Mouse (Mus musculus) spleen, postnatal 0 days (tissue): ENCODE results near the gene Tmem234. TPM values are rescaled to one million over a fixed set of nuclear protein-coding genes. Genes with fewer than 3 reads are reported as not detected.

Experiments
- polyA plus RNA-seq: library from polyadenylated mRNA; unstranded; fragments of >200 nt; fragmentation: Nextera tagmentation; extraction: Ambion mirVana; gene quantifications from 2 replicates; pipeline ENCODE4 v1.2.1, GENCODE M21; 2015

The Tmem234 gene
- polyA plus RNA-seq = 185 and 186 TPM in 2 replicates

DNA sequence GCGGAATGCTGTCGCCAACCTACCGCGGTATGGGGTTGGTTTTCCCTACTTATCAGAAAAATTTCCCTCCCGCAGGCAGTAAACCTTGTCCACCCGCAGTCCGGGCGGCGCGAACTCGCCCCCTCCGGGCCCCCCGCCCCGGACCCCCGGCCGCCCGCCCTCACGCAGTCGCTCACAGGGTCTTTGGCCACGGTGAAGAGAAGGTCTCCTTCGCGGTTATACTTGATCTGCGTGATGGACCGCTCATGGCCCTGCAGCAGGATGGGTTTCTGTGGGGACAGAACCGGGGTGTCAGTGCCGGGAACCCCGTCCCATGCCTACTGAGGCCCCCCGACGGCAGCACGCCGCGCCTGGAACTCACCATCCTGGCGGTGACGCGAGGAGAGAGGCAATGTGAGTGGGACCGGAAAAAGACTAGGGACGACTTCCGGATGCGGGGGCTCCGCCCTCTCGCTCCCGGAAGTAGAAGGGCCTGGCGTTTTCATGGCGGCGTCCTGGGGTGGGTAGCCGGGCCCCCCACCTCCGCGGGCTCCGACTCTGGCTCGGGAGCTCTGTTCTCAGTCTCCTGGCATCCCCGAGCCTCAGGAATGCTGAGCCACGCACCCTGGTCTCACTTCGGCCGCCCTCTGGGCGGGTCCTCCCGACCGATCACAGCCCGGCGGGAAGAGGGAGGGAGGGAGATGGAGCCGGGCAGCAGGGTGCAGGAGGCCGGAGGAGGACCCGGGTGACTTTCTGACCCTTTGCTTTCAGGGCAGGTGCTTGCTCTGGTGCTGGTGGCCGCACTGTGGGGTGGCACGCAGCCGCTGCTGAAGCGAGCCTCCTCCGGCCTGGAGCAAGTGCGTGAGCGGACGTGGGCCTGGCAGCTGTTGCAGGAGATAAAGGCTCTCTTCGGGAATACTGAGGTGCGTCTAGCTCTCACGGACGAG is at the start of gene Tmem234, which contains the start of gene Eif3i:
TSS of gene Tmem234 (plus strand) at position 436 of the 926 bp plus-strand sequence.
TSS of gene Eif3i (minus strand) at position 416 of the 926 bp plus-strand sequence.

DNA sequence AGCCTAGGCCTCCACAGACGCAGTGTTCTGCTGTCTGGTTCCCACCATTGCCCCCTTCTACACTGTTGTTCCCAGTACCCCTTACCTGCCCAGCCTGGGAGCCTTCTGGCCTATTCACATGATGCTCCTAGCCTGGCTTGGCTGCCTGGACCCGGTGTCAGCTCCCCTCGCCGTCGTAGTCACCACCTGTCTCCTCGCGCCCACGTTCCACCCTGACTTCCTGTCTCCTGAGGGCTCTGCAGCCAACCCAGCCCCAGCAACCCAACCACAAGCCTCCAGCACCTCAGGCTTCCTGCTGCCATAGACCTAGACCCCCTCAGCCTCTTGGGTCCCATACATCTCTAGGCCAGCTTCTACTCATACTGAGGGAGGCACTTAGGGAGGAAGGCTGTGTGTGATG is 27.0 kb upstream of the Tmem234 start, which contains the start of gene Lck:
TSS of gene Lck (minus strand) at position 212 of the 400 bp plus-strand sequence.

DNA sequence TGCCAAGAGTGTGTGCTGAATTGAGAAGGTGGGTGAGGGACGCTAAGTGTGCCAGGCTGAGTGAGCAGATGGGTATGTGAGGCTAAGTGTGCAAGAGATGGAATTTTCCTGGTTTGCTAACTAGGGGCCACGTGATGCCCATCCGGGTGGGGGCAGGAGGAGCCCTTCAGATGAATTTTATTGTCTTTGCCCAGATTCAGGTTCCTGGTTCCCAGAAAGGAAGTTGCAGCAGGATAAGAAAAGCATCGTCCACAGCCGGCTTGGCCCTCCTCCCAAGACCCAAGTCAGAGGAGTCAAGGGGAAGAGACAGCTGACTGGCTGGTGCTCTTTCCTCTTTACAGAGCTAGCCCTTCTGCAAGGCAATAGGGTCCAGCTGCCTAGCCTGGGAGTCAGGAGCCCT is 22.0 kb upstream of the Tmem234 start, which contains the start of gene Fam167b:
TSS of gene Fam167b (minus strand) at position 84 of the 400 bp plus-strand sequence.

DNA sequence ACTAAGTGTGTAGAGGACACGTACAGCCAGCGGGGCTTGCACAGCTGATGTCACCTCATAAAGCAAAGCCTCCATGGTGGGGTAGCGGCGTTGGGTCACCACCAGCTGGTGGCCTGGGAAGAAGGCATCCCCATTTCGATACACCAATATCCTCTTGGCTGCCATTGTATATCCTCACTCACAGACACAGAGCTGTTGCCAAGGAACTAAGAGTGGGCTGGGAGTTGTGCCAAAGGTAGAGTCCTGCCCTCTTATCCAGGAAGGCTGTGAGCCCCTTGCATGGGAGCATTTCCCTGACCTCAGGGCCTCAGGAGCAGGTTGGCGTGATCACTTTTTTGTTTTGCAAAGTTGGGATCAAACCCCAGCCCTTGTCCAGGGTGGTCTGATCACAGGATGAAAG is 13.6 kb downstream of the Tmem234 start, which contains the start of gene Dcdc2b:
TSS of gene Dcdc2b (minus strand) at position 165 of the 400 bp plus-strand sequence.

GRCm38 (mm10) chr4:129618786-129619691 is 18.6 kb downstream of the Tmem234 start, which contains the start of gene Iqcc:
Iqcc (minus strand) TSS chr4:129619099.

GRCm38 (mm10) chr4:129623681-129624091 is 23.2 kb downstream of the Tmem234 start, which contains the start of gene Ccdc28b:
Ccdc28b (minus strand) TSS chr4:129623947.

DNA sequence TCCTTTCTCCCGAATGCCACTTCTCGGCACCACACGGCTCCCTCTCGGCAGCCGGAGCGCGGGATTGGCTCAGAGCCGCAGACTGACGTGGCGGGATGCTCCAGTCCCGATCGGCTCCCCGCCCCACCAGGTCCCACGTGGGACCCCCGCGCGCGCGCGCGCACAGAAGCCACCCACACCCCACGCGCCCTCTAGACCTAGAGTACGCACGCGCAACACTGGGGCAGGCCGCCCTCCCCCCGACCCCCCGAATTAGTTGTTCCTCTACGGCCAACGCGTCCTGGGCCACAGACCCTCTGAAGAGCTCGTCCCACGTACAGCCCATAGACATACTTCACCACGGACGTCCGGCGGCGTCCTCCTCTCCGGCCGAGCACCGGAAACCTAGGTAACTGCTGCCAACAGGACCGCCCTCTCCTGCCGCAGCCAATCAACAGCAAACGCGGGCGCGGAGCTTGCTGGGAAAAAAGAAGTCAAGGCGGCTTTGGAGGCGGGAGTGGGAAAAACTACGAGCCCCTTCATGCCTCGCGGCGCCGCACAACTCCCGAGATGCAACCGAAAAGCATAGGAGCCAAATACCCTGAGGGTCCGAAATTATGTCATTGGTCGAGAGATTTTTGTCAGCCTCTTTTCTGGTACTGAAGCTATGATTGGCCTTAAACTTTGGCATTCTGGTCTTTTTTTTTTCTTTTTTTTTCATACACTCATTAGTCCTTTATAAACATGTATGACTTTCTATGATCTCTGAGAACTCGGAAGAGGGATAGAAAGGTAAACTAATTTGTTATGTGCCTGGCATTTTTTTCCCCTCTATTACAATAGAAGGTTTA is 40.4 kb downstream of the Tmem234 start, which contains the start of gene Txlna:
TSS of gene Txlna (minus strand) at position 428 of the 830 bp plus-strand sequence.

DNA sequence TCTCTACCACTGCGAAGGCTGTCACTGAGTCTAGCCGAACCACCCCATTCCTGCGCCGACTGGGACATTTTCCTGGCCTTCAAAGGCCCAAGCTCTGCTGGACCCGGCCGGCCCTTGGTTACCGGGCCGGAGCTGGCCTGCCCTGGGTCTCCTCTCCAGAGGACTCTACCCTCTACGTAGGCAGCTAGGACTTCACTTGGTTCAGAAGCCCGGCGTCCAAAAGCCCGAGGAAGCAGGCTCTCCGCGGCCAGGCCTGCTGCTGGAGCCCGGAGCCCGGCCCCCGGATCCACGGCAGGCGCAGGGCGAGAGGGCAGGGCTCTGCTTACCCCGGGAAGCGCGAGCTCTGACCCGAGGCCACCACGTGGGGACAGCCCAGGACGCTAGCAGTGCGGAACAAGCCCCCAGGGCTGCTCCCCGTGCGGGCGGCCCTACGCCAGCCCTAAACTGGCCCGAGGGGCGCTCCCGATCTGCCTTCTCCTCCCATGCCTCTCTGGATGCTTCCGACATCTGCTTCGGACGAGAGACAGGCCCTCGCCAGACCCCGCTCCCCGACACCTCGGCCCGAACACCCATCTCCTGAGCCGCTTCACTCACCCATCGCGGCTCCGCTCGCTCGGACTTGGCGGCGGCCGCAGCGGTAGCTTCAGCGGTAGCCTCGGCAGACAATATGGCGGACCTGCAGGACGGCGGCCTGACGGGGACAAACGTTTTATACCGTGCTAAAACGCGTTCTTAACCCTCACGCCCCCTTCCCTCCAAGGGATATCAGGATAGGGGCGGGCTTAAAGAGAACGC is 71.8 kb downstream of the Tmem234 start, which contains the start of gene Kpna6:
TSS of gene Kpna6 (minus strand) at position 685 of the 795 bp plus-strand sequence.

Other genes with a start within 250 kb of the Tmem234 start
- gene Zbtb8a, start 222.6 kb upstream of the Tmem234 start, polyA plus RNA-seq = 7.3 and 8.1 TPM in 2 replicates
- gene Zbtb8b, start 159.8 kb upstream of the Tmem234 start, polyA plus RNA-seq = 0.26 and 0.28 TPM in 2 replicates
- 63.6 and 67.3 TPM in 2 replicates for gene Bsdc1, start 139.1 kb upstream of the Tmem234 start, polyA plus RNA-seq
- gene Tssk3, start 109.6 kb upstream of the Tmem234 start, polyA plus RNA-seq = 0.10 TPM in 1 of 2 replicates, not detected in the other
- gene Fam229a, start 109.5 kb upstream of the Tmem234 start, polyA plus RNA-seq = 0.74 and 0.83 TPM in 2 replicates
- gene Marcksl1, start 87.1 kb upstream of the Tmem234 start, polyA plus RNA-seq = 93.7 and 116 TPM in 2 replicates
- 127 and 132 TPM in 2 replicates for gene Hdac1, start 58.0 kb upstream of the Tmem234 start, polyA plus RNA-seq
- 7.3 and 7.8 TPM in 2 replicates for gene Lck, start 27.0 kb upstream of the Tmem234 start, polyA plus RNA-seq
- gene Fam167b, start 22.1 kb upstream of the Tmem234 start, polyA plus RNA-seq = 11.2 and 17.2 TPM in 2 replicates
- gene Eif3i, start within 50 bp of the Tmem234 start, polyA plus RNA-seq = 233 and 235 TPM in 2 replicates
- 0.81 and 1.3 TPM in 2 replicates for gene Dcdc2b, start 13.6 kb downstream of the Tmem234 start, polyA plus RNA-seq
- 15.1 and 15.3 TPM in 2 replicates for gene Iqcc, start 18.4 kb downstream of the Tmem234 start, polyA plus RNA-seq
- gene Ccdc28b, start 23.3 kb downstream of the Tmem234 start, polyA plus RNA-seq = 36.7 and 45.7 TPM in 2 replicates
- 29.9 and 30.4 TPM in 2 replicates for gene Txlna, start 40.4 kb downstream of the Tmem234 start, polyA plus RNA-seq
- 5.4 and 6.5 TPM in 2 replicates for gene Kpna6, start 72.1 kb downstream of the Tmem234 start, polyA plus RNA-seq
- gene Tmem39b, start 96.2 kb downstream of the Tmem234 start, polyA plus RNA-seq = 4.9 and 5.1 TPM in 2 replicates
- 42.1 and 46.7 TPM in 2 replicates for gene Khdrbs1, start 141.6 kb downstream of the Tmem234 start, polyA plus RNA-seq
- gene Ptp4a2, start 210.6 kb downstream of the Tmem234 start, polyA plus RNA-seq = 286 and 292 TPM in 2 replicates